Mouse (Mus musculus): ENCODE results near the gene Sept9. TPM values are rescaled to one million over a fixed set of nuclear protein-coding genes. Genes with fewer than 3 reads are reported as not detected.

The Sept9 gene
- polyA plus RNA-seq, 1 experiment: 13.3 TPM

DNA sequence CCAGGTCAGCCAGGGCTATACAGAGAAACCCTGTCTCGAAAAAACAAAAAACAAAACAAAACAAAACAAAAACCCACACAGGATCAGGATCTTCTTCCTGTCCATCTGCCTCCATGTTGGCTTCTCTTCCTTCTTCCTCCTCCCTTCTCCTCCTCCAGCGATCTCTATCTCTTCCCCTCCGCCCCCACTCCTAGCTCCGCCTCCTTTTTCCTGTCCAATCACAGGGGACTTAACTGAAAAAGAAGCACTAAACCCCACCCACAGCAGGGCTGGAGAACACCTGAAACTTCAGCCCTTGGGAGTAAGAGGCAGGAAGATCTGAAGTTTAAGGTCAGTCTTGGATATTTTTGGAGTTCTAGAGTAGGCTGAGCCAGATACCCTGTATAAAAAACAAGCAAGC lies 212.2 kb downstream of the Sept9 start:
- TF ChIP-seq POLR2A (IDR thresholded peaks at IDR 0.05; ENCODE audit: borderline replicate concordance, insufficient read depth, low read length) (no peak), CTCF (IDR thresholded peaks at IDR 0.05; ENCODE audit: borderline replicate concordance, insufficient read depth, low read depth, low read length) (no peak)
- WGBS: 81% methylated on average over 4 of the region's 4 CpGs
- peaks cover 21% of the 10 kb centered on the region for H3K4me1 ChIP-seq (ENCODE audit: control insufficient read depth, insufficient read depth, low read length)
- no peak overlapping the region for H3K4me3 ChIP-seq (replicated peaks; ENCODE audit: insufficient read depth, low read depth, low read length)
- no peak for DNase-seq
- H3K27ac ChIP-seq (ENCODE audit: insufficient read depth, low read length): no peak overlapping the region
- peaks cover 1% of the 10 kb centered on the region; the same call in 1 of the 2 replicates for H3K27me3 ChIP-seq (ENCODE audit: control insufficient read depth, insufficient read depth, low read length)

Other genes with a start within 250 kb of the Sept9 start
- gene Sec14l1, start 84.5 kb upstream of the Sept9 start, polyA plus RNA-seq (2012; rRNA removed): 124 and 137 TPM in 2 replicates

Data from cerebellum, adult 2 months (tissue).